Mouse (Mus musculus): ENCODE results near the gene Kdm4b. TPM values are rescaled to one million over a fixed set of nuclear protein-coding genes. Genes with fewer than 3 reads are reported as not detected.

Gene Kdm4b
- polyA plus RNA-seq, 1 experiment from 2014 or later = 21.3 TPM

DNA sequence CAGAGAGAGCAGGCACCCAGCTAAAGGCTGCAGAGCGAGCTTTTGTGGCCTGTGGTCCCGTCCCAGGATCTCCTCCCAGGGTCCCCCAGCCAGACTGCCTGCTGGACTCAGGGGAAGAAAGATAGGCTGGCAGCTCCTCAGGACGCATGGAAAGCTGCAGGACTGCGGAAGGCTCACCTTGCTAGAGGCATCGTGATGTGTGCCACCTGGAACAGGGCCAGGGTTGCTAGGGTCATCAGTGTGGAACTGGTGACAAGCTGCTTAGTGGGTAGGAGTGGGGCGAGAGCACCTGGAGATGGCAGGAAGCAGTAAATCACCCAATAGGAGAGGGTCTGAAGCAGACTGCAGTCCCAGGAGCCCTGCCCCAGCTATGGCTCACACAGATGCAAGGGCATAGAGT lies 61.8 kb downstream of the Kdm4b start:
- Histone ChIP-seq H3K27me3 (replicated peaks; ENCODE audit: control insufficient read depth, insufficient read depth, low read length) (no peaks in the 10 kb centered on the region), H3K9me3 (ENCODE audit: control insufficient read depth, low read length) (no peaks in the 10 kb centered on the region), H3K4me3 (ENCODE audit: low read length) (no peak overlapping the region), H3K4me1 (ENCODE audit: control insufficient read depth, insufficient read depth, low read length) (no peaks in the 10 kb centered on the region), H3K4me2 (ENCODE audit: low read depth, low read length) (no peak overlapping the region), H3K36me3 (ENCODE audit: control insufficient read depth, insufficient read depth, low read length) (peaks cover 10% of the 10 kb centered on the region), H3K27ac (ENCODE audit: low read length) (no peak overlapping the region), H3K9ac (ENCODE audit: low read depth, low read length) (no peak overlapping the region)
- WGBS = 79% methylated on average over 6 of the region's 6 CpGs
- ATAC-seq = no peak

DNA sequence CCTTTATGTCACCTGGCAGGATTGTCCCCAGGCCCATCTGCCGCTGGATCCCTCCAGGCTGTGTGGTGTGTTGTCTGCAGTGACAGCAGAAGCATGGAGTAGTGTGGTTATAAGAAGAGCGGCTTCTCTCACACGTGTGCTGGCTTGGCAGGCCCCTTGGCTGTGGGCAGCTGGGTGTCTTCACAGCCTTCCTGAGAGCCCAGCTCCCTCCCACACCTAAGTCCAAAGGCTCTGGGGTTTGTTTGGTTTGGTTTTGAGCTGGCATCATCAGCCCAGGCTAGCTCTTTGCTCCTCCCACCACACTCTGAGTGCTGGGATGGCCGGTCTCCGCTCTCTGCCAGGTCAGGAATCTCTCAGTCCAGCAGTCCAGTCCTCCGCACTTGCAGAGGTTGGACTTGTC lies 67.4 kb downstream of the Kdm4b start:
- Histone ChIP-seq H3K4me1 (ENCODE audit: control insufficient read depth, insufficient read depth, low read length) (no peaks in the 10 kb centered on the region), H3K9ac (ENCODE audit: low read depth, low read length) (no peak overlapping the region), H3K4me2 (ENCODE audit: low read depth, low read length) (no peak overlapping the region), H3K36me3 (ENCODE audit: control insufficient read depth, insufficient read depth, low read length) (peaks cover 14% of the 10 kb centered on the region; the same call in 1 of the 2 replicates), H3K4me3 (ENCODE audit: low read length) (no peak overlapping the region), H3K27me3 (replicated peaks; ENCODE audit: control insufficient read depth, insufficient read depth, low read length) (no peaks in the 10 kb centered on the region), H3K27ac (ENCODE audit: low read length) (no peak overlapping the region), H3K9me3 (ENCODE audit: control insufficient read depth, low read length) (no peaks in the 10 kb centered on the region)
- ATAC-seq = no peak
- WGBS = 91% methylated on average over 6 of the region's 6 CpGs

DNA sequence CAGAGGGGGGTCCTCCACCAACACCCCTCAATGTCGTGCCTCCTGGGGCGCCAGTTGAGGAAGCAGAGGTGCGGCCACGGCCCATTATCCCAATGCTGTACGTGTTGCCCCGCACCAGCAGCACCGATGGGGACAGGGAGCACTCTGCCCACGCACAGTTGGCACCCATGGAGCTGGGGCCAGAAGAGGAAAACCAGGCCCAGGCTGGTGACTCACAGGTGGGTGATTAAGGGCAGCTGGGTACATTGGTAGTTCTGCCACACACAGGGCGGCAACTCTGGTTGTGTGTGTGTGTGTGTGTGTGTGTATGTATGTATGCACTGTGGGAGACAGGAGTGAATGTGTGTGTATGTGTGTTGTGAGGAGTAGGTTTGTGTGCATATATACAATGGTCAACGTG lies 68.0 kb downstream of the Kdm4b start:
- 94% methylated on average over 10 of the region's 10 CpGs for WGBS
- Histone ChIP-seq H3K9ac (ENCODE audit: low read depth, low read length) (no peak overlapping the region), H3K27me3 (replicated peaks; ENCODE audit: control insufficient read depth, insufficient read depth, low read length) (no peaks in the 10 kb centered on the region), H3K4me3 (ENCODE audit: low read length) (no peak overlapping the region), H3K27ac (ENCODE audit: low read length) (no peak overlapping the region), H3K36me3 (ENCODE audit: control insufficient read depth, insufficient read depth, low read length) (peaks cover 14% of the 10 kb centered on the region; the same call in 1 of the 2 replicates), H3K9me3 (ENCODE audit: control insufficient read depth, low read length) (no peaks in the 10 kb centered on the region), H3K4me1 (ENCODE audit: control insufficient read depth, insufficient read depth, low read length) (no peaks in the 10 kb centered on the region), H3K4me2 (ENCODE audit: low read depth, low read length) (no peak overlapping the region)
- no peak for ATAC-seq

DNA sequence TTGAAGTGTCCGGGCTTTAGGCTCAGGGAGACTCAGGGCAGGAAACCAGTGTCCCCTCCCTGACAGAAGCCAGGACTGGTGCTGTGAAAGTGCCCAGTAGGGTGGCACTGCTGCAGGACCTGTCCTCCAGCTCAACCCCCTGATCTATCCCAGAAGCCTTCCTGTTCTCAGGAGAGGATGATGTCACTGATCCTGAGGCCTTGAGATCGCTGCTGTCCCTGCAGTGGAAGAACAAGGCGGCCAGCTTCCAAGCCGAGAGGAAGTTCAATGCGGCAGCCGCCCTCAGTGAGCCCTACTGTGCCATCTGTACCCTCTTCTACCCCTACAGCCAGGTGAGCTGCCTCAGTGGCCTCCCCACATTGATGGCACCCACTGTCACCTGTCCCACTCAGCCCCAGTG lies 70.2 kb downstream of the Kdm4b start:
- 92% methylated on average over 6 of the region's 6 CpGs for WGBS
- H3K4me1 ChIP-seq (ENCODE audit: control insufficient read depth, insufficient read depth, low read length) = no peaks in the 10 kb centered on the region
- H3K36me3 ChIP-seq (ENCODE audit: control insufficient read depth, insufficient read depth, low read length) = peaks cover 21% of the 10 kb centered on the region

DNA sequence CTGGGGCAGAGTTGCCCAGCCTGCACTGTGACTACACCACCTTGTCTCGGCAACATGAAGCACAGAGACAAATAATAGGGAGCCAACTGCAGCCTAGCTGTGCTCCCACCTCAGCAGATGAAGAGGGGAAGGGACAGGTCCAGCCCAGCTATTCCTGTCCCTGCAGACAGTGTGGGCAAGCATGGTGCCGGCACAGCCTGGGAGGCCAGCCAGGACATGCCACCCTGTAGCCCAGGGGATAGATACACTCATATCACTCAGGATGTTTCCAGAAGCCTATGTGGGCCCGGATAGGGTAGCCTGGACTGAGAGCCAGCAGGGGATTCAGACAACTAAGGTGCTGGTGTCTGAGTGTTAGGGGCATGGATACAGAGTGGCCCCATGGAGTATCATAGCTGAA lies 74.4 kb downstream of the Kdm4b start:
- H3K4me3 ChIP-seq (ENCODE audit: low read length) = no peak overlapping the region
- WGBS = 85% methylated on average over 3 of the region's 3 CpGs
- H3K9me3 ChIP-seq (ENCODE audit: control insufficient read depth, low read length) = no peaks in the 10 kb centered on the region
- H3K27me3 ChIP-seq (replicated peaks; ENCODE audit: control insufficient read depth, insufficient read depth, low read length) = no peaks in the 10 kb centered on the region
- ATAC-seq = no peak
- H3K9ac ChIP-seq (ENCODE audit: low read depth, low read length) = no peak overlapping the region
- H3K4me1 ChIP-seq (ENCODE audit: control insufficient read depth, insufficient read depth, low read length) = no peaks in the 10 kb centered on the region
- H3K36me3 ChIP-seq (ENCODE audit: control insufficient read depth, insufficient read depth, low read length) = peaks cover 21% of the 10 kb centered on the region
- H3K27ac ChIP-seq (ENCODE audit: low read length) = no peak overlapping the region
- H3K4me2 ChIP-seq (ENCODE audit: low read depth, low read length) = no peak overlapping the region

More for the DNA sequence above, 70.2 kb downstream of the Kdm4b start:
- no peak overlapping the region for H3K4me2 ChIP-seq (ENCODE audit: low read depth, low read length)
- H3K4me3 ChIP-seq (ENCODE audit: low read length) = no peak overlapping the region
- ATAC-seq = no peak
- H3K9ac ChIP-seq (ENCODE audit: low read depth, low read length) = no peak overlapping the region
- H3K27me3 ChIP-seq (replicated peaks; ENCODE audit: control insufficient read depth, insufficient read depth, low read length) = no peaks in the 10 kb centered on the region
- no peaks in the 10 kb centered on the region for H3K9me3 ChIP-seq (ENCODE audit: control insufficient read depth, low read length)
- no peak overlapping the region for H3K27ac ChIP-seq (ENCODE audit: low read length)

DNA sequence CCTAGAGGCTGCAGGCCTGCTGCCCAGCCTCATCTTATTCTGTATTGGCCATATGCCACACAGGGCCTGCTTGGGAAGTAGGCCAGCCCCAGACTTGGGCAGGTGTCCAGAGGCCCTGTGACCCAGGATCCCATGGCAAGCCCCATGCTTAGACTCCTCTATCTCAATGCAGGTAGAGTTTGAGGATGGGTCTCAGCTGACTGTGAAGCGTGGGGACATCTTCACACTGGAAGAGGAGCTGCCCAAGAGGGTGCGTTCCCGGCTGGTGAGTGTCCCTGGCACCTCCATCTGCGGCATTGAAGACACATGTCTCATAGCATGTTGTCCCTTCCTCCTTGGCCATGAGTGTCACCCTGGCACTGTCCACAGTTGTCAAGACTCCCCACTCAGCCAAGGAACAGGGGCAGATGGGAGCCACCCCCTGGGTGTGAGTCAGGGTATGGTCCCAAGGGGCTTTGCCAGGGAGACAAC lies 75.2 kb downstream of the Kdm4b start:
- H3K27ac ChIP-seq (ENCODE audit: low read length) = no peak overlapping the region
- 93% methylated on average over 4 of the region's 4 CpGs for WGBS

DNA sequence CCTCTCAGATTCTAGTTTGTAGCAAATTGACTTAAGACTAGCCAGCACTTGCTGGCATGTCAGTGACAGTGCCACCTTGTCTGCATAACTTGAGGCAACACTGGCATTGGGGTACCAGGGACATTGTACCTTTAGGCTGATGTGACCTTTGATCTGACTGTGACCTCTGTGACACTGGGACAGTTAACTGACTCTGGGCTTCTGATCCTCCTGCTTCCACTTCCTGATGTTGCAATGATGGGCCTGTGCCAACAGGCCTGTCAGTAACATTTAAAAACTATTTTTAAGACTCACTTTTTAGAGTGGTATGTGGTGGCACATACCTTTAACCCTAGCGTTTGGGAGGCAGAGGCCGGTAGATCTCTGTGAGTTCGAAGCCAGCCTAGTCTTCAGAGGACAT lies 79.5 kb downstream of the Kdm4b start:
- Histone ChIP-seq H3K36me3 (ENCODE audit: control insufficient read depth, insufficient read depth, low read length) (peaks cover 12% of the 10 kb centered on the region; the same call in 1 of the 2 replicates), H3K4me1 (ENCODE audit: control insufficient read depth, insufficient read depth, low read length) (peaks cover 9% of the 10 kb centered on the region), H3K27ac (ENCODE audit: low read length) (no peak overlapping the region), H3K4me3 (ENCODE audit: low read length) (no peak overlapping the region), H3K9me3 (ENCODE audit: control insufficient read depth, low read length) (no peaks in the 10 kb centered on the region), H3K9ac (ENCODE audit: low read depth, low read length) (no peak overlapping the region), H3K4me2 (ENCODE audit: low read depth, low read length) (no peak overlapping the region), H3K27me3 (replicated peaks; ENCODE audit: control insufficient read depth, insufficient read depth, low read length) (no peaks in the 10 kb centered on the region)
- no peak for ATAC-seq
- WGBS = 94% methylated on average over 3 of the region's 3 CpGs

More for the DNA sequence above, 75.2 kb downstream of the Kdm4b start:
- no peaks in the 10 kb centered on the region for H3K4me1 ChIP-seq (ENCODE audit: control insufficient read depth, insufficient read depth, low read length)
- H3K36me3 ChIP-seq (ENCODE audit: control insufficient read depth, insufficient read depth, low read length) = peaks cover 21% of the 10 kb centered on the region
- no peak overlapping the region for H3K4me2 ChIP-seq (ENCODE audit: low read depth, low read length)
- no peak for ATAC-seq
- no peaks in the 10 kb centered on the region for H3K9me3 ChIP-seq (ENCODE audit: control insufficient read depth, low read length)
- no peaks in the 10 kb centered on the region for H3K27me3 ChIP-seq (replicated peaks; ENCODE audit: control insufficient read depth, insufficient read depth, low read length)
- H3K9ac ChIP-seq (ENCODE audit: low read depth, low read length) = no peak overlapping the region
- H3K4me3 ChIP-seq (ENCODE audit: low read length) = no peak overlapping the region

DNA sequence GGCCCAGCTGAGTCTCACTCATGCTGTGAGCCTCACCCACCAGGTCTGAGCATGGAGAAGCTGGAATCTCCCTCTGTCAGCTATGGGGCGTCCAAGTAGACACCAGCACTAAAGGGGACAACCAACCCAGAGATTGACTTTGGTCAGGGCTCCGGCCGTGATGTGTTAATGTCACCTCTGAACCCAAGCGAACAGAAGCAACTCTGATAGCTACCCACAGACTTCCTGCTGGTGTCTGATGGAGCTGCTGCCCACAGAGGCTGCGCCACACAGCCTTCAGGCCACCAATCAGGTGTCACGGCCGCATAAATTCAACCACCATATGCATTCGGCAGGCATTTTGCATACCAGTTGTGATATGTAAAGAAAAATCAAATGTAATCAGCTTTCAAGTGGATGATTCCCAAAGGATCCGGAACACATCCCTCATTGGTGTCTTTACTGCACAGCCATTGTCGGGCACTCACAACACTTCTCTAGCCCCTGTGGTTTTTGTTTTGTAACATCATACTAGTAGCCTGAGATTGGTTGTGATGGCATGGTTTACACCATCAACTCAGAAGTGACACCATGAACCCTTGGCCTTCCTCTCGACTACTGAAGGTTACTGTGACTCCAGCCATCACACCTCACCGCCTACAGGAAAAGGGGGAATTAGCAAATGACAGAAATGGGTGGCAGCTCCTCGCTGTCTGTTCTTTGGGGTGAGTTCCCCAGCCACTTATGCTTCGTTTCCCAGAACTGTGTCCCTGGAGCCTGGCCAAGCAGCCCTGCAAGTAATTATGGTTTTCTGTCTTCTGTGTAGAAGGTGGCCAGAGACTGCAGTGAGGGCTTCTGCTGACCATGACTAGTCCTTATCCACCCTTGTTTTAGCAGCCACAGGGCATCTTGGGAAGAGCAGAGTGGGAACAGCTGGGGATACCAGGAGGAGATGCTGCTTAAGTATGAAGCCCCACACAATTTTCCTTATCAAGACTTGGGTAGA lies 80.3 kb downstream of the Kdm4b start:
- no peak for ATAC-seq
- H3K4me2 ChIP-seq (ENCODE audit: low read depth, low read length) = no peak overlapping the region
- no peaks in the 10 kb centered on the region for H3K27me3 ChIP-seq (replicated peaks; ENCODE audit: control insufficient read depth, insufficient read depth, low read length)
- no peak overlapping the region for H3K9ac ChIP-seq (ENCODE audit: low read depth, low read length)
- peaks cover 9% of the 10 kb centered on the region for H3K4me1 ChIP-seq (ENCODE audit: control insufficient read depth, insufficient read depth, low read length)
- no peak overlapping the region for H3K27ac ChIP-seq (ENCODE audit: low read length)
- no peak overlapping the region for H3K4me3 ChIP-seq (ENCODE audit: low read length)
- H3K9me3 ChIP-seq (ENCODE audit: control insufficient read depth, low read length) = no peaks in the 10 kb centered on the region
- 85% methylated on average over 14 of the region's 14 CpGs for WGBS
- H3K36me3 ChIP-seq (ENCODE audit: control insufficient read depth, insufficient read depth, low read length) = peaks cover 15% of the 10 kb centered on the region

DNA sequence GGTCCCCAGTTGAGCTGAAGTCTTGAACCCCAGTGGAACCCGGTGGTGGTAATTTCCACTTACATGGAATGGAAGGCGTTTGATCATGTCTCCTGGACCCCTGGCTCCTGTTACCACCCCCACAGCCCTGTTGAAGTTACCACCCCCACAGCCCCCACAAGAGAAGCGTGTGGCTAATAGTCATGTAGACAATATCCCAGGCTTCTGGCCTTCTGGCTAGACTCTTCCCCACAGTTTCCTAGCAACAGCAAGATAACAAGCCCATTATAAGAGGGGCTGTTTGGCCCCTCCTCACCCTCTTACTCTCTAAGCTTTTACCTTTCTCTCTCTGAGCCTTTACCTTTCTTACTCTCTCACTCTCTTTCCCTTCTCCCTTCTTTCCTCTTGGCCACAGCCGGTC lies 81.0 kb downstream of the Kdm4b start:
- peaks cover 11% of the 10 kb centered on the region; the same call in 1 of the 2 replicates for H3K36me3 ChIP-seq (ENCODE audit: control insufficient read depth, insufficient read depth, low read length)
- 51% methylated on average over 4 of the region's 4 CpGs for WGBS
- no peak overlapping the region for H3K4me3 ChIP-seq (ENCODE audit: low read length)
- no peak overlapping the region for H3K9ac ChIP-seq (ENCODE audit: low read depth, low read length)
- no peaks in the 10 kb centered on the region for H3K27me3 ChIP-seq (replicated peaks; ENCODE audit: control insufficient read depth, insufficient read depth, low read length)
- no peak for ATAC-seq
- no peak overlapping the region for H3K27ac ChIP-seq (ENCODE audit: low read length)
- no peaks in the 10 kb centered on the region for H3K9me3 ChIP-seq (ENCODE audit: control insufficient read depth, low read length)
- no peak overlapping the region for H3K4me2 ChIP-seq (ENCODE audit: low read depth, low read length)
- H3K4me1 ChIP-seq (ENCODE audit: control insufficient read depth, insufficient read depth, low read length) = peaks cover 9% of the 10 kb centered on the region
